Mouse (Mus musculus): Measurements from ENCODE around the gene Wap. TPM values are rescaled to one million over a fixed set of nuclear protein-coding genes. Genes with fewer than 3 reads are reported as not detected.

The Wap gene
- polyA plus RNA-seq (2014; fragmentation: Nextera tagmentation; extraction: Ambion mirVana): not detected in 2 replicates

- Histone ChIP-seq H3K27ac (ENCODE audit: low read depth, low read length) (no peak within 1 kb of the TSS), H3K4me1 (ENCODE audit: control insufficient read depth, insufficient read depth, low read length) (no peaks in the 10 kb centered on the region), H3K27me3 (replicated peaks; ENCODE audit: control insufficient read depth, insufficient read depth, low read length) (no peaks in the 10 kb centered on the region), H3K36me3 (ENCODE audit: control insufficient read depth, insufficient read depth, low read length) (no peaks in the 10 kb centered on the region), H3K4me2 (ENCODE audit: low read length) (no peak within 1 kb of the TSS), H3K4me3 (ENCODE audit: low read depth, low read length) (no peak within 1 kb of the TSS), H3K9ac (ENCODE audit: low read length) (no peak within 1 kb of the TSS), H3K9me3 (replicated peaks; ENCODE audit: control insufficient read depth, low read length) (no peaks in the 10 kb centered on the region)
- ATAC-seq: no peak
- WGBS: 92% methylated on average over 4 of the region's 4 CpGs
- no peak for DNase-seq (ENCODE audit: low spot score)
Measured at GRCm38 (mm10) chr11:6638537-6638936, at the start of gene Wap. Wap (minus strand) TSS chr11:6638637.

GRCm38 (mm10) chr11:6684741-6685140 is 46.3 kb upstream of the Wap start:
- no peaks in the 10 kb centered on the region for H3K27me3 ChIP-seq (replicated peaks; ENCODE audit: control insufficient read depth, insufficient read depth, low read length)
- no peak for ATAC-seq
- H3K9ac ChIP-seq (ENCODE audit: low read length): no peak overlapping the region

GRCm38 (mm10) chr11:6680397-6680818 is 42.0 kb upstream of the Wap start:
- no peak for ATAC-seq
- WGBS: 34% methylated on average over 10 of the region's 10 CpGs
- Histone ChIP-seq H3K9ac (ENCODE audit: low read length) (no peak overlapping the region), H3K4me3 (ENCODE audit: low read depth, low read length) (no peak overlapping the region), H3K36me3 (ENCODE audit: control insufficient read depth, insufficient read depth, low read length) (no peaks in the 10 kb centered on the region), H3K27me3 (replicated peaks; ENCODE audit: control insufficient read depth, insufficient read depth, low read length) (no peaks in the 10 kb centered on the region), H3K9me3 (replicated peaks; ENCODE audit: control insufficient read depth, low read length) (0 out of 2 replicates have a peak, but pooled peaks cover 2% of the 10 kb centered on the region), H3K4me2 (ENCODE audit: low read length) (no peak overlapping the region), H3K27ac (ENCODE audit: low read depth, low read length) (no peak overlapping the region), H3K4me1 (ENCODE audit: control insufficient read depth, insufficient read depth, low read length) (no peaks in the 10 kb centered on the region)
- no peak for DNase-seq (ENCODE audit: low spot score)

More at GRCm38 (mm10) chr11:6684741-6685140, 46.3 kb upstream of the Wap start:
- Histone ChIP-seq H3K4me3 (ENCODE audit: low read depth, low read length) (no peak overlapping the region), H3K27ac (ENCODE audit: low read depth, low read length) (no peak overlapping the region), H3K4me2 (ENCODE audit: low read length) (no peak overlapping the region), H3K36me3 (ENCODE audit: control insufficient read depth, insufficient read depth, low read length) (no peaks in the 10 kb centered on the region), H3K9me3 (replicated peaks; ENCODE audit: control insufficient read depth, low read length) (0 out of 2 replicates have a peak, but pooled peaks cover 2% of the 10 kb centered on the region), H3K4me1 (ENCODE audit: control insufficient read depth, insufficient read depth, low read length) (no peaks in the 10 kb centered on the region)
- 36% methylated on average over 3 of the region's 3 CpGs for WGBS
- no peak for DNase-seq (ENCODE audit: low spot score)

GRCm38 (mm10) chr11:6679694-6680396 is 41.4 kb upstream of the Wap start:
- DNase-seq (ENCODE audit: low spot score): no peak
- Histone ChIP-seq H3K4me3 (ENCODE audit: low read depth, low read length) (no peak overlapping the region), H3K27me3 (replicated peaks; ENCODE audit: control insufficient read depth, insufficient read depth, low read length) (no peaks in the 10 kb centered on the region), H3K4me2 (ENCODE audit: low read length) (no peak overlapping the region), H3K9me3 (replicated peaks; ENCODE audit: control insufficient read depth, low read length) (0 out of 2 replicates have a peak, but pooled peaks cover 2% of the 10 kb centered on the region), H3K27ac (ENCODE audit: low read depth, low read length) (no peak overlapping the region), H3K36me3 (ENCODE audit: control insufficient read depth, insufficient read depth, low read length) (no peaks in the 10 kb centered on the region), H3K4me1 (ENCODE audit: control insufficient read depth, insufficient read depth, low read length) (no peaks in the 10 kb centered on the region), H3K9ac (ENCODE audit: low read length) (no peak overlapping the region)
- WGBS: 74% methylated on average over 17 of the region's 17 CpGs
- no peak for ATAC-seq

GRCm38 (mm10) chr11:6677530-6677929 is 39.1 kb upstream of the Wap start:
- Histone ChIP-seq H3K9ac (ENCODE audit: low read length) (no peak overlapping the region), H3K27me3 (replicated peaks; ENCODE audit: control insufficient read depth, insufficient read depth, low read length) (no peaks in the 10 kb centered on the region), H3K4me3 (ENCODE audit: low read depth, low read length) (no peak overlapping the region), H3K4me2 (ENCODE audit: low read length) (no peak overlapping the region), H3K27ac (ENCODE audit: low read depth, low read length) (no peak overlapping the region), H3K4me1 (ENCODE audit: control insufficient read depth, insufficient read depth, low read length) (no peaks in the 10 kb centered on the region), H3K9me3 (replicated peaks; ENCODE audit: control insufficient read depth, low read length) (no peaks in the 10 kb centered on the region), H3K36me3 (ENCODE audit: control insufficient read depth, insufficient read depth, low read length) (no peaks in the 10 kb centered on the region)
- no peak for ATAC-seq
- no peak for DNase-seq (ENCODE audit: low spot score)
- WGBS: 12% methylated on average over 7 of the region's 7 CpGs

GRCm38 (mm10) chr11:6676641-6677040 is 38.2 kb upstream of the Wap start:
- ATAC-seq: no peak
- H3K36me3 ChIP-seq (ENCODE audit: control insufficient read depth, insufficient read depth, low read length): no peaks in the 10 kb centered on the region
- 90% methylated on average over 9 of the region's 9 CpGs for WGBS

GRCm38 (mm10) chr11:6675402-6675801 is 37.0 kb upstream of the Wap start:
- no peaks in the 10 kb centered on the region for H3K36me3 ChIP-seq (ENCODE audit: control insufficient read depth, insufficient read depth, low read length)
- no peaks in the 10 kb centered on the region for H3K27me3 ChIP-seq (replicated peaks; ENCODE audit: control insufficient read depth, insufficient read depth, low read length)
- no peak for DNase-seq (ENCODE audit: low spot score)
- no peak overlapping the region for H3K4me2 ChIP-seq (ENCODE audit: low read length)
- no peak for ATAC-seq
- 71% methylated on average over 7 of the region's 7 CpGs for WGBS
- H3K27ac ChIP-seq (ENCODE audit: low read depth, low read length): no peak overlapping the region
- no peaks in the 10 kb centered on the region for H3K9me3 ChIP-seq (replicated peaks; ENCODE audit: control insufficient read depth, low read length)
- no peak overlapping the region for H3K4me3 ChIP-seq (ENCODE audit: low read depth, low read length)
- H3K4me1 ChIP-seq (ENCODE audit: control insufficient read depth, insufficient read depth, low read length): no peaks in the 10 kb centered on the region
- no peak overlapping the region for H3K9ac ChIP-seq (ENCODE audit: low read length)

More at GRCm38 (mm10) chr11:6676641-6677040, 38.2 kb upstream of the Wap start:
- H3K4me1 ChIP-seq (ENCODE audit: control insufficient read depth, insufficient read depth, low read length): no peaks in the 10 kb centered on the region
- H3K4me2 ChIP-seq (ENCODE audit: low read length): no peak overlapping the region
- H3K27me3 ChIP-seq (replicated peaks; ENCODE audit: control insufficient read depth, insufficient read depth, low read length): no peaks in the 10 kb centered on the region
- no peak overlapping the region for H3K9ac ChIP-seq (ENCODE audit: low read length)
- H3K27ac ChIP-seq (ENCODE audit: low read depth, low read length): no peak overlapping the region
- no peaks in the 10 kb centered on the region for H3K9me3 ChIP-seq (replicated peaks; ENCODE audit: control insufficient read depth, low read length)
- no peak for DNase-seq (ENCODE audit: low spot score)
- H3K4me3 ChIP-seq (ENCODE audit: low read depth, low read length): no peak overlapping the region

GRCm38 (mm10) chr11:6674701-6675100 is 36.3 kb upstream of the Wap start:
- no peaks in the 10 kb centered on the region for H3K4me1 ChIP-seq (ENCODE audit: control insufficient read depth, insufficient read depth, low read length)
- no peak overlapping the region for H3K9ac ChIP-seq (ENCODE audit: low read length)
- DNase-seq (ENCODE audit: low spot score) (no peak), ATAC-seq (no peak)
- no peak overlapping the region for H3K4me3 ChIP-seq (ENCODE audit: low read depth, low read length)
- H3K27me3 ChIP-seq (replicated peaks; ENCODE audit: control insufficient read depth, insufficient read depth, low read length): no peaks in the 10 kb centered on the region
- 89% methylated on average over 9 of the region's 9 CpGs for WGBS
- H3K9me3 ChIP-seq (replicated peaks; ENCODE audit: control insufficient read depth, low read length): no peaks in the 10 kb centered on the region
- H3K36me3 ChIP-seq (ENCODE audit: control insufficient read depth, insufficient read depth, low read length): no peaks in the 10 kb centered on the region
- H3K4me2 ChIP-seq (ENCODE audit: low read length): no peak overlapping the region
- no peak overlapping the region for H3K27ac ChIP-seq (ENCODE audit: low read depth, low read length)

GRCm38 (mm10) chr11:6670826-6671225 is 32.4 kb upstream of the Wap start:
- no peak overlapping the region for H3K9ac ChIP-seq (ENCODE audit: low read length)
- H3K9me3 ChIP-seq (replicated peaks; ENCODE audit: control insufficient read depth, low read length): no peaks in the 10 kb centered on the region
- DNase-seq (ENCODE audit: low spot score) (no peak), ATAC-seq (no peak)
- no peak overlapping the region for H3K4me2 ChIP-seq (ENCODE audit: low read length)
- H3K4me1 ChIP-seq (ENCODE audit: control insufficient read depth, insufficient read depth, low read length): no peaks in the 10 kb centered on the region
- H3K4me3 ChIP-seq (ENCODE audit: low read depth, low read length): no peak overlapping the region
- no peaks in the 10 kb centered on the region for H3K27me3 ChIP-seq (replicated peaks; ENCODE audit: control insufficient read depth, insufficient read depth, low read length)
- WGBS: 88% methylated on average over 4 of the region's 4 CpGs
- no peaks in the 10 kb centered on the region for H3K36me3 ChIP-seq (ENCODE audit: control insufficient read depth, insufficient read depth, low read length)
- no peak overlapping the region for H3K27ac ChIP-seq (ENCODE audit: low read depth, low read length)

All from forebrain, embryonic 14.5 days (tissue).